9 mouse cellular contexts compared by ENCODE assay signal in genomic region chrX:145758406-145758805, GRCm38 (mm10).
DNase-seq lines count a peak whose midpoint lies in the region; ATAC-seq and TF ChIP-seq lines count a peak whose summit lies in the region.
"Had no signal": no experiment of that assay in that cellular context is flagged by ENCODE, and none has a peak within 500 bp of the region (broad histone marks: within the 10 kb centered on the region; RNA-seq: fewer than 3 reads in every experiment).

No protein-coding gene starts in this region.

- H3K9me3 ChIP-seq in kidney, postnatal 0 days (replicated peaks; ENCODE audit: low read length), result no peaks in the 10 kb centered on the region
- no peaks in the 10 kb centered on the region for H3K9me3 ChIP-seq in kidney, embryonic 14.5 days (ENCODE audit: control insufficient read depth, low read length)
- H3K9me3 ChIP-seq: liver, embryonic 12.5 days; neural tube, embryonic 12.5 days had no signal

- H3K4me3 ChIP-seq in kidney, postnatal 0 days (replicated peaks; ENCODE audit: low read depth, low read length), result no peak overlapping the region
- no peak overlapping the region for H3K4me3 ChIP-seq in kidney, embryonic 14.5 days (ENCODE audit: low read length)
- H3K4me3 ChIP-seq: liver, embryonic 12.5 days; neural tube, embryonic 12.5 days had no signal

- no peaks in the 10 kb centered on the region for H3K27me3 ChIP-seq in kidney, postnatal 0 days (ENCODE audit: insufficient read depth, low read length)
- H3K27me3 ChIP-seq in kidney, embryonic 14.5 days (ENCODE audit: control insufficient read depth, insufficient read depth, low read length), result no peaks in the 10 kb centered on the region
- H3K27me3 ChIP-seq: liver, embryonic 12.5 days; neural tube, embryonic 12.5 days had no signal

- peak; percentile 23 for DNase-seq in kidney, postnatal 0 days (ENCODE audit: low spot score)
- DNase-seq in testis, postnatal 10 days (ENCODE audit: low spot score), result peak; percentile 37
- DNase-seq in testis, postnatal 14 days (ENCODE audit: low spot score), result no peak
- peak; percentile 0 for DNase-seq in forelimb bud, embryonic 11.5 days (ENCODE audit: low read depth, low spot score)
- DNase-seq in skeletal muscle tissue, adult 2 months (ENCODE audit: low read depth, low spot score), result peak; percentile 13
- DNase-seq in thymus, postnatal 4 days, result no peak

- no peak overlapping the region for H3K9ac ChIP-seq in kidney, postnatal 0 days (ENCODE audit: low read depth, low read length)
- H3K9ac ChIP-seq in kidney, embryonic 14.5 days (ENCODE audit: low read depth, low read length), result no peak overlapping the region
- H3K9ac ChIP-seq: liver, embryonic 12.5 days; neural tube, embryonic 12.5 days had no signal

- no peak for TF ChIP-seq CTCF in kidney, postnatal 0 days (IDR thresholded peaks at IDR 0.05; ENCODE audit: low read depth)

- no peaks in the 10 kb centered on the region for H3K36me3 ChIP-seq in kidney, postnatal 0 days (ENCODE audit: insufficient read depth, low read length)
- no peaks in the 10 kb centered on the region for H3K36me3 ChIP-seq in kidney, embryonic 14.5 days (ENCODE audit: control insufficient read depth, insufficient read depth, low read length)
- H3K36me3 ChIP-seq: liver, embryonic 12.5 days; neural tube, embryonic 12.5 days had no signal

- 48% methylated on average over 5 of the region's 5 CpGs for WGBS in kidney, postnatal 0 days
- WGBS in kidney, embryonic 14.5 days, result 65% methylated on average over 5 of the region's 5 CpGs

- ATAC-seq in kidney, postnatal 0 days (replicated peaks; ENCODE audit: low FRiP score, low read depth), result no peak
- no peak for ATAC-seq in kidney, embryonic 14.5 days (ENCODE audit: low FRiP score, low TSS enrichment)
- ATAC-seq: liver, embryonic 12.5 days had no signal

- no peak overlapping the region for H3K4me2 ChIP-seq in kidney, postnatal 0 days (ENCODE audit: low read length)
- H3K4me2 ChIP-seq in kidney, embryonic 14.5 days (replicated peaks; ENCODE audit: low read depth, low read length), result no peak overlapping the region
- H3K4me2 ChIP-seq: liver, embryonic 12.5 days; neural tube, embryonic 12.5 days had no signal

- H3K27ac ChIP-seq in kidney, postnatal 0 days, result no peak overlapping the region
- H3K27ac ChIP-seq in kidney, embryonic 14.5 days (ENCODE audit: low read depth, low read length), result no peak overlapping the region
- H3K27ac ChIP-seq: liver, embryonic 12.5 days; neural tube, embryonic 12.5 days had no signal

- no peaks in the 10 kb centered on the region for H3K4me1 ChIP-seq in kidney, postnatal 0 days (replicated peaks; ENCODE audit: insufficient read depth, low read length)
- H3K4me1 ChIP-seq in kidney, embryonic 14.5 days (ENCODE audit: control insufficient read depth, insufficient read depth, low read length), result no peaks in the 10 kb centered on the region
- H3K4me1 ChIP-seq: liver, embryonic 12.5 days; neural tube, embryonic 12.5 days had no signal

Comparison
In these comparisons a context has a peak if more than half of its experiments do, and no peak if none do; other contexts are left out.
1. DNase-seq: peak in kidney, postnatal 0 days (single experiment), testis, postnatal 10 days (single experiment), forelimb bud, embryonic 11.5 days (single experiment) and skeletal muscle tissue, adult 2 months (single experiment); none in testis, postnatal 14 days (single experiment) and thymus, postnatal 4 days (single experiment).